Mouse (Mus musculus): ENCODE results near the gene Rpl9-ps1. TPM values are rescaled to one million over a fixed set of nuclear protein-coding genes. Genes with fewer than 3 reads are reported as not detected.

Rpl9-ps1 gene
- polyA plus RNA-seq, 1 experiment from 2014 or later, result not detected

Other genes with a start within 250 kb of the Rpl9-ps1 start
- 3.5 and 3.9 TPM in 2 replicates for gene Rasl10b, start 236.5 kb downstream of the Rpl9-ps1 start, polyA plus RNA-seq (2015; fragmentation: Nextera tagmentation; extraction: Ambion mirVana)
- 0.07 TPM in 1 of 2 replicates, not detected in the other for gene Gas2l2, start 216.2 kb downstream of the Rpl9-ps1 start, polyA plus RNA-seq (2015; fragmentation: Nextera tagmentation; extraction: Ambion mirVana)
- 0.32 and 0.76 TPM in 2 replicates for gene 1700020L24Rik, start 207.9 kb downstream of the Rpl9-ps1 start, polyA plus RNA-seq (2015; fragmentation: Nextera tagmentation; extraction: Ambion mirVana)
- 2.6 and 2.9 TPM in 2 replicates for gene Mmp28, start 182.6 kb downstream of the Rpl9-ps1 start, polyA plus RNA-seq (2015; fragmentation: Nextera tagmentation; extraction: Ambion mirVana)
- gene Taf15, start 172.5 kb downstream of the Rpl9-ps1 start, polyA plus RNA-seq (2015; fragmentation: Nextera tagmentation; extraction: Ambion mirVana), result 17.9 and 21.9 TPM in 2 replicates
- not detected in 2 replicates for gene Heatr9, start 123.4 kb downstream of the Rpl9-ps1 start, polyA plus RNA-seq (2015; fragmentation: Nextera tagmentation; extraction: Ambion mirVana)
- gene Ccl5, start 115.1 kb downstream of the Rpl9-ps1 start, polyA plus RNA-seq (2015; fragmentation: Nextera tagmentation; extraction: Ambion mirVana), result 0.56 TPM in 1 of 2 replicates, not detected in the other
- 1.9 and 3.6 TPM in 2 replicates for gene Ccl9, start 67.0 kb downstream of the Rpl9-ps1 start, polyA plus RNA-seq (2015; fragmentation: Nextera tagmentation; extraction: Ambion mirVana)
- gene Ccl6, start 52.5 kb downstream of the Rpl9-ps1 start, polyA plus RNA-seq (2015; fragmentation: Nextera tagmentation; extraction: Ambion mirVana), result 0.35 and 1.6 TPM in 2 replicates
- gene Ccl3, start 3.7 kb upstream of the Rpl9-ps1 start, polyA plus RNA-seq (2015; fragmentation: Nextera tagmentation; extraction: Ambion mirVana), result 0.38 TPM in 1 of 2 replicates, not detected in the other
- 0.43 and 0.45 TPM in 2 replicates for gene Ccl4, start 17.0 kb upstream of the Rpl9-ps1 start, polyA plus RNA-seq (2015; fragmentation: Nextera tagmentation; extraction: Ambion mirVana)
- gene Wfdc17, start 58.4 kb upstream of the Rpl9-ps1 start, polyA plus RNA-seq (2015; fragmentation: Nextera tagmentation; extraction: Ambion mirVana), result 0.58 TPM in 1 of 2 replicates, not detected in the other
- gene Wfdc18, start 63.4 kb upstream of the Rpl9-ps1 start, polyA plus RNA-seq (2015; fragmentation: Nextera tagmentation; extraction: Ambion mirVana), result 1.5 TPM in 1 of 2 replicates, not detected in the other
- gene Wfdc21, start 101.3 kb upstream of the Rpl9-ps1 start, polyA plus RNA-seq (2015; fragmentation: Nextera tagmentation; extraction: Ambion mirVana), result not detected in 2 replicates
- 32.0 and 32.1 TPM in 2 replicates for gene Heatr6, start 108.1 kb upstream of the Rpl9-ps1 start, polyA plus RNA-seq (2015; fragmentation: Nextera tagmentation; extraction: Ambion mirVana)
- gene Hnf1b, start 204.4 kb upstream of the Rpl9-ps1 start, polyA plus RNA-seq (2015; fragmentation: Nextera tagmentation; extraction: Ambion mirVana), result 0.12 TPM in 1 of 2 replicates, not detected in the other

Data from embryonic facial prominence, embryonic 13.5 days (tissue).